Mouse (Mus musculus) intestine, embryonic 16.5 days (tissue): ENCODE results near the gene Ifit1. TPM values are rescaled to one million over a fixed set of nuclear protein-coding genes. Genes with fewer than 3 reads are reported as not detected.
"Not testable (repeated sequence)": the region's sequence is repeated elsewhere in the genome, so short reads cannot be mapped to it uniquely, and the experiment has no call there.

Source experiments
- ATAC-seq: fragments of 200-750 bp; cut with Nextera tagmentation; 2 replicates; pipeline ENCODE4 v1.8.0; 2017; ENCODE audit warnings: moderate TSS enrichment, moderate library complexity
- H3K27ac ChIP-seq: fragments of 300-500 bp; sonication (generic); 2 replicates; pipeline ENCODE4 v1.5.1; 2014; ENCODE audit warnings: mild to moderate bottlenecking, low read length
- H3K27me3 ChIP-seq: fragments of 300-500 bp; sonication (generic); replicated peaks from 2 replicates; pipeline ENCODE4 v1.6.1; 2014; ENCODE audit warnings: low read length, control low read depth, mixed read lengths; ENCODE audit not compliant: control insufficient read depth, insufficient read depth
- H3K36me3 ChIP-seq: fragments of 300-500 bp; sonication (generic); 2 replicates; pipeline ENCODE4 v1.6.1; 2014; ENCODE audit warnings: low read length, control low read depth; ENCODE audit not compliant: control insufficient read depth, insufficient read depth
- H3K4me1 ChIP-seq: fragments of 300-500 bp; sonication (generic); 2 replicates; pipeline ENCODE4 v1.6.1; 2014; ENCODE audit warnings: low read length, control low read depth, mixed read lengths; ENCODE audit not compliant: control insufficient read depth, insufficient read depth
- H3K4me2 ChIP-seq: fragments of 300-500 bp; sonication (generic); 2 replicates; pipeline ENCODE4 v1.6.1; 2014; ENCODE audit warnings: low read depth, low read length, control low read depth
- H3K4me3 ChIP-seq: fragments of 300-500 bp; sonication (generic); 2 replicates; pipeline ENCODE4 v1.5.1; 2014; ENCODE audit warnings: mild to moderate bottlenecking, low read length
- H3K9ac ChIP-seq: fragments of 300-500 bp; sonication (generic); 2 replicates; pipeline ENCODE4 v1.6.1; 2014; ENCODE audit warnings: low read depth, low read length
- H3K9me3 ChIP-seq: fragments of 300-500 bp; sonication (generic); 2 replicates; pipeline ENCODE4 v1.6.1; 2016; ENCODE audit warnings: low read length, control low read depth; ENCODE audit not compliant: control insufficient read depth
- WGBS: fragments of 180-500 bp; shearing (Covaris S2); extraction: QIAGEN DNeasy Blood & Tissue Kit; methylation state at CpG from one replicate; pipeline ENCODE4 v1.1.7; 2014; 5-methylcytosine and 5-hydroxymethylcytosine counted together
- polyA plus RNA-seq: library from polyadenylated mRNA; unstranded; fragments of >200 nt; fragmentation: Nextera tagmentation; extraction: Ambion mirVana; gene quantifications from 2 replicates; pipeline ENCODE4 v1.2.1, GENCODE M21; 2015

The Ifit1 gene
- polyA plus RNA-seq, 1 experiment from 2014 or later, result 10.8 TPM

DNA sequence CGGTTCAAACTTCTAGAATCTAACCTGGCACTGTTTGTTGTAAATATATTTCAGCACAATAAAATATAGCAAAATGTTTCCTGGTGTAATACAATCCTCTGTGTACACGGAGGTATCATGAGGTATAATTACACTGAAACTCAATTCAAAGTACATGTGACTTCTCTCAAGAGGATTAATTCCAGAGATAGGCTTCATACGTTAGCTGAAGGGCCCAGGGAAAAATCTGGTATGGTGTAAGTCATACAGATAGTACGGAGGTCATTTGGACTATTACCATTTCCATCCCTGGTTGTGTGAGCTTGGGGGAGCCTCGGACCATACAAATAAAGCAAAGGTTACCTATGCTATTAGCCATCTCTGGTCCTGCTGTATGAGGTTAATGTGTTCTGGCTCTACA, 1.9 kb downstream of the Ifit1 start:
- WGBS, result 67% methylated on average over 5 of the region's 5 CpGs
- H3K4me2 ChIP-seq, result 0 out of 2 replicates have a peak overlapping the region, but pooled peaks have one; percentile 12

GRCm38 (mm10) chr19:34647630-34648029, 7.0 kb downstream of the Ifit1 start:
- not testable (repeated sequence) for H3K9ac ChIP-seq, H3K4me1 ChIP-seq, H3K9me3 ChIP-seq, H3K27me3 ChIP-seq, ATAC-seq, H3K27ac ChIP-seq, H3K4me2 ChIP-seq, H3K4me3 ChIP-seq, H3K36me3 ChIP-seq
- WGBS, result 87% methylated on average over 7 of the region's 8 CpGs

More for the DNA sequence above, 1.9 kb downstream of the Ifit1 start:
- H3K4me3 ChIP-seq, result no peak overlapping the region
- 0 out of 2 replicates have a peak, but pooled peaks cover 2% of the 10 kb centered on the region for H3K27me3 ChIP-seq
- H3K9ac ChIP-seq, result no peak overlapping the region
- H3K27ac ChIP-seq, result no peak overlapping the region
- ATAC-seq, result peak; percentile 58
- H3K4me1 ChIP-seq, result peaks cover 6% of the 10 kb centered on the region
- H3K9me3 ChIP-seq, result no peaks in the 10 kb centered on the region
- H3K36me3 ChIP-seq, result no peaks in the 10 kb centered on the region

DNA sequence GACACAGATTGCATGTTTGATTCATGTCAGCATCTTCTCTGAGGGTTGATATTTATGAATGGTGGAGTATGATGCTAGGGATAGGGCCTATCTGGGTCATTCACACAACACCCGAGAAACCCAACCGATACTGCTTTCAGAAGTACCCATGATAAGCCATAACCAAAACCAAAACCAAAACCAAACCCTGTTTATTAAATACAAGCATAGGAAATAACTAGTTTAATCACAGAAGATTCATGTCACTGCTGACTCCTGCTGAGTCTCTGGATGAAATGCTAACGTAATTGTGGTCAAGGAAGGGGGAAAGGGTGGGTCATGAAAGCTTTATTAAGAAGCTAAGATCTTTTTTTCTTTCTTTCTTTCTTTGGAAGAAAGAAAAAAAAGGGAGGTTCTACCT, 9.6 kb downstream of the Ifit1 start:
- H3K4me1 ChIP-seq, result no peaks in the 10 kb centered on the region
- H3K4me2 ChIP-seq, result no peak overlapping the region
- H3K9me3 ChIP-seq, result no peaks in the 10 kb centered on the region
- no peak overlapping the region for H3K9ac ChIP-seq
- no peak overlapping the region for H3K27ac ChIP-seq
- no peak for ATAC-seq
- WGBS, result 87% methylated on average over 3 of the region's 3 CpGs
- H3K27me3 ChIP-seq, result no peaks in the 10 kb centered on the region
- H3K4me3 ChIP-seq, result no peak overlapping the region
- H3K36me3 ChIP-seq, result no peaks in the 10 kb centered on the region

DNA sequence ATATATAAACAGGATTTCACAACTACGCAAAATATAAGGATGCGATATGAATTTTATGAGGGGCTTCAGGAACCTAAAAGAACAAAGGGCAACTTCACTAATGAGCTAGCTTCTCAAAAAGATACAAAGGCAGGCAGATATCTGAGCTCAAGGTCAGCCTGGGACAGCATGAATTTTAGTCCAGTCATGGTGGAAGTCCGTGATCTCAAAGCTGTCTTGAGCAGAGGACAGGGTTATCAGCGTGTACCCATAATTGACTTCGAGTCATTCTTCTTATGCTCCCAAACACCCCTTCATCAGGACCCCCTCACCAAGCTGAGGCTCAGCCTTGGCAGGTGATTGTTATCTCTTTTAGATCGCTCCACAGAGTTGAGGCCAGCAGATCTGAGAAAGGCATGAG, 10.3 kb downstream of the Ifit1 start:
- 81% methylated on average over 6 of the region's 6 CpGs for WGBS
- H3K9ac ChIP-seq, result no peak overlapping the region
- ATAC-seq, result no peak

GRCm38 (mm10) chr19:34655227-34655805, 14.6 kb downstream of the Ifit1 start:
- H3K9me3 ChIP-seq, result no peaks in the 10 kb centered on the region
- H3K4me2 ChIP-seq, result no peak overlapping the region
- H3K27me3 ChIP-seq, result no peaks in the 10 kb centered on the region
- no peak overlapping the region for H3K4me3 ChIP-seq
- no peak overlapping the region for H3K9ac ChIP-seq
- H3K4me1 ChIP-seq, result no peaks in the 10 kb centered on the region
- 74% methylated on average over 10 of the region's 10 CpGs for WGBS
- no peak overlapping the region for H3K27ac ChIP-seq
- H3K36me3 ChIP-seq, result no peaks in the 10 kb centered on the region
- ATAC-seq, result no peak

More for the DNA sequence above, 10.3 kb downstream of the Ifit1 start:
- no peaks in the 10 kb centered on the region for H3K36me3 ChIP-seq
- no peak overlapping the region for H3K4me2 ChIP-seq
- no peaks in the 10 kb centered on the region for H3K4me1 ChIP-seq
- no peak overlapping the region for H3K4me3 ChIP-seq
- H3K9me3 ChIP-seq, result no peaks in the 10 kb centered on the region
- no peaks in the 10 kb centered on the region for H3K27me3 ChIP-seq
- H3K27ac ChIP-seq, result no peak overlapping the region

- ATAC-seq, result peak; percentile 94
- Histone ChIP-seq H3K4me1 (no peaks in the 10 kb centered on the region), H3K9ac (no peak overlapping the region), H3K27ac (peak overlapping the region; percentile 30; the same call in 1 of the 2 replicates), H3K4me3 (no peak overlapping the region), H3K27me3 (no peaks in the 10 kb centered on the region), H3K36me3 (no peaks in the 10 kb centered on the region), H3K4me2 (no peak overlapping the region), H3K9me3 (no peaks in the 10 kb centered on the region)
- WGBS, result 22% methylated on average over 2 of the region's 2 CpGs
These were observed 16.0 kb downstream of the Ifit1 start for GRCm38 (mm10) chr19:34656511-34657298.

- Histone ChIP-seq H3K4me1 (no peaks in the 10 kb centered on the region), H3K36me3 (no peaks in the 10 kb centered on the region), H3K27ac (no peak overlapping the region), H3K27me3 (no peaks in the 10 kb centered on the region), H3K9me3 (no peaks in the 10 kb centered on the region), H3K9ac (no peak overlapping the region), H3K4me3 (peak overlapping the region; percentile 43), H3K4me2 (peak overlapping the region; percentile 55)
- peak; percentile 96 for ATAC-seq
- WGBS, result 8% methylated on average over 13 of the region's 13 CpGs
These were observed 21.4 kb downstream of the Ifit1 start for GRCm38 (mm10) chr19:34662067-34662507.

GRCm38 (mm10) chr19:34662740-34663139, 22.1 kb downstream of the Ifit1 start:
- H3K9me3 ChIP-seq, result no peaks in the 10 kb centered on the region
- no peaks in the 10 kb centered on the region for H3K4me1 ChIP-seq
- 0 out of 2 replicates have a peak, but pooled peaks have one; percentile 40 for ATAC-seq
- no peak overlapping the region for H3K4me2 ChIP-seq
- WGBS, result 46% methylated on average over 5 of the region's 5 CpGs
- H3K27me3 ChIP-seq, result no peaks in the 10 kb centered on the region
- H3K4me3 ChIP-seq, result no peak overlapping the region
- H3K9ac ChIP-seq, result no peak overlapping the region
- H3K27ac ChIP-seq, result no peak overlapping the region
- no peaks in the 10 kb centered on the region for H3K36me3 ChIP-seq

DNA sequence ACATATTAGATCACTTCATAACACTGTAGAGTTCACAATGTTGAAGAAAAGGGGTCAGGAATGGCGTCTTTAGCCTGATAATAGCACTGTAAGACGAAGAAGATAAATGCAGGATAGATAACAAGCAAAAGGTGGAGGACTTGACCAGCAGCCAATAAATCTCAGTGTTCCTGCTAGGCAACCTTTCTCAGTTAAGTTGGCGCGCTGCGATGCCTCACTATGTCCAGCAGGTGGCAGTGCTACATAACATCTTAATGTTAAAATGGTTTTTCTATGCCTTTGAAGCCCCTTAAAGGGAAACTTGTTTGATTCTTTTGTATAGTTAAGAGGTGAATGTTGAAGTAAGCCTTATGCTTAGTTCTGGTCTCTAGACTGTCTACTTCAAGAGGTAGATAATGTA, 25.5 kb downstream of the Ifit1 start:
- no peak overlapping the region for H3K9ac ChIP-seq
- H3K4me1 ChIP-seq, result no peaks in the 10 kb centered on the region
- ATAC-seq, result no peak
- WGBS, result 2% methylated on average over 5 of the region's 5 CpGs
- H3K4me3 ChIP-seq, result no peak overlapping the region
- H3K36me3 ChIP-seq, result no peaks in the 10 kb centered on the region
- no peak overlapping the region for H3K27ac ChIP-seq
- H3K4me2 ChIP-seq, result no peak overlapping the region
- no peaks in the 10 kb centered on the region for H3K27me3 ChIP-seq
- H3K9me3 ChIP-seq, result no peaks in the 10 kb centered on the region
